In the genomic region with DNA sequence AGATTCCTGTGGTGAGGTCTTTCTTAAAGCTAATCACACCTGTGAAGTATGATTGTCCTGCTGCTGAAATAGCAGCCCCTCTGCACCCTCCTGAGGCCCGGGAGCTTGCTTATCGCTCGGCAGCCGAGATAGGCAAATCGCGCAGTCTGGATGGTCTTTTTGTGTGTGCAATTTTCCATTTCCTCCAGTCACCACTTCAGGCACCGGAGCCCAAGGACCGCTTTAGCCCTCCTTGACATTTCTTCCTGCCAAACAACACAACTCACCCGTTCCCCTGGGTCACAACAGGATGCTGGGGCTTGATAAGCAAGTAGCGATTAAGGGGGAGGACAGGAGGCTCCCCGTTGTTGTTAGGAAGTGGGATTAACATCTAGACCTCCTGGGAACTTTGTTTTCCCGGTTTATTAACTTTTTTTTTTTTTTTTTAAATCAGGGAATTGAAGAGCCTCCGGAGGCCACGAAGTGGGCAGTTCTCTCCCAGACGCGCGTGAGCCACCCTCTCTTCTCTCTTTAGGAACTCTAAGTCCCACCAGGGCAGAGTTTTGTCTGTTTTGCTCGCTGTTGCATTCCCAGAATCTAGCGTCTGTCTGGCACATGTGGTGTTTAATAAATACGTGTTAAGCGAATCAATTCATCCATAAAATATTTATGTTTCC, we compare ENCODE assay signal across 7 mouse cellular contexts. TPM values are rescaled to one million over a fixed set of nuclear protein-coding genes. Genes with fewer than 3 reads are reported as not detected.
DNase-seq lines count a peak whose midpoint lies in the region; ATAC-seq and TF ChIP-seq lines count a peak whose summit lies in the region.

No protein-coding gene starts in this region.

- H3K27me3 ChIP-seq in embryonic facial prominence, embryonic 11.5 days (ENCODE audit: control insufficient read depth, insufficient read depth, low read length) = peaks cover 2% of the 10 kb centered on the region; the same call in 1 of the 2 replicates
- no peaks in the 10 kb centered on the region for H3K27me3 ChIP-seq in stomach, embryonic 16.5 days (ENCODE audit: control insufficient read depth, insufficient read depth, low read length)

- TF ChIP-seq CTCF in lung, adult 2 months (IDR thresholded peaks at IDR 0.05; ENCODE audit: insufficient read depth, low read length) = no peak

- H3K4me2 ChIP-seq in embryonic facial prominence, embryonic 11.5 days (ENCODE audit: low read depth, low read length) = peak overlapping the region; percentile 3
- peak overlapping the region; percentile 51 for H3K4me2 ChIP-seq in stomach, embryonic 16.5 days (ENCODE audit: low read depth, low read length)

- peak; percentile 55 for DNase-seq in embryonic facial prominence, embryonic 11.5 days (ENCODE audit: low spot score)
- DNase-seq in heart, adult 8-10 months (ENCODE audit: low spot score) = peak; percentile 90
- DNase-seq in kidney, adult 18-20 months = peak; percentile 49
- no peak for DNase-seq in lung, adult 2 months
- DNase-seq in urinary bladder, postnatal 14 days (ENCODE audit: low spot score) = no peak
- no peak for DNase-seq in left cerebral cortex, adult 18-20 months (ENCODE audit: low spot score in 2 of 2)

- TF ChIP-seq POLR2A in lung, adult 2 months (IDR thresholded peaks at IDR 0.05; ENCODE audit: borderline replicate concordance, extremely low read depth, low read depth, low read length) = peak; percentile 42; the same call in 1 of the 2 replicates

- H3K4me1 ChIP-seq in embryonic facial prominence, embryonic 11.5 days (ENCODE audit: control insufficient read depth, insufficient read depth, low read length) = no peaks in the 10 kb centered on the region
- peaks cover 17% of the 10 kb centered on the region; the same call in 1 of the 2 replicates for H3K4me1 ChIP-seq in lung, adult 2 months (ENCODE audit: control insufficient read depth, insufficient read depth, low read length)
- H3K4me1 ChIP-seq in stomach, embryonic 16.5 days (ENCODE audit: control insufficient read depth, insufficient read depth, low read length) = no peaks in the 10 kb centered on the region

- H3K27ac ChIP-seq in embryonic facial prominence, embryonic 11.5 days (replicated peaks; ENCODE audit: low read depth, low read length) = no peak overlapping the region
- H3K27ac ChIP-seq in stomach, embryonic 16.5 days (ENCODE audit: low read length) = peak overlapping the region; percentile 54

- no peak for ATAC-seq in embryonic facial prominence, embryonic 11.5 days (replicated peaks; ENCODE audit: insufficient number of reproducible peaks, low FRiP score, low TSS enrichment, low read depth)
- no peak; the same call in 1 of the 2 replicates for ATAC-seq in stomach, embryonic 16.5 days (ENCODE audit: insufficient read depth, low FRiP score)

- H3K9me3 ChIP-seq in embryonic facial prominence, embryonic 11.5 days (replicated peaks; ENCODE audit: control insufficient read depth, low read length) = no peaks in the 10 kb centered on the region
- no peaks in the 10 kb centered on the region for H3K9me3 ChIP-seq in stomach, embryonic 16.5 days (replicated peaks; ENCODE audit: control insufficient read depth, low read length)

- 3% methylated on average over 21 of the region's 21 CpGs for WGBS in embryonic facial prominence, embryonic 11.5 days
- 14% methylated on average over 21 of the region's 21 CpGs for WGBS in lung, adult 2 months
- WGBS in stomach, embryonic 16.5 days = 16% methylated on average over 21 of the region's 21 CpGs

- 0 out of 2 replicates have a peak overlapping the region, but pooled peaks have one; percentile 10 for H3K9ac ChIP-seq in embryonic facial prominence, embryonic 11.5 days (replicated peaks; ENCODE audit: low read length)
- H3K9ac ChIP-seq in stomach, embryonic 16.5 days (ENCODE audit: low read length) = peak overlapping the region; percentile 38

- no peak overlapping the region for H3K4me3 ChIP-seq in embryonic facial prominence, embryonic 11.5 days (ENCODE audit: low read depth, low read length)
- peak overlapping the region; percentile 39 for H3K4me3 ChIP-seq in lung, adult 2 months (replicated peaks; ENCODE audit: extremely low read depth, low read depth, low read length)
- peak overlapping the region; percentile 24 for H3K4me3 ChIP-seq in stomach, embryonic 16.5 days (replicated peaks; ENCODE audit: low read length)

- H3K36me3 ChIP-seq in embryonic facial prominence, embryonic 11.5 days (replicated peaks; ENCODE audit: control insufficient read depth, insufficient read depth, low read depth, low read length) = no peaks in the 10 kb centered on the region
- no peaks in the 10 kb centered on the region for H3K36me3 ChIP-seq in stomach, embryonic 16.5 days (ENCODE audit: control insufficient read depth, insufficient read depth, low read length)

RNA-seq across cellular contexts. Expression of a gene that starts 8.3 kb away (rescaled TPM):
- polyA plus RNA-seq in embryonic facial prominence, embryonic 11.5 days (2014; fragmentation: Nextera tagmentation; extraction: Ambion mirVana) = 8.0 and 9.7 TPM in 2 replicates
- 10 to 100 TPM in 3 of 4 experiments, 1 to 10 TPM in 1; 9.6 to 11.9 (median 10.7) TPM for total RNA-seq in heart, adult 8-10 months (2022)
- polyA plus RNA-seq in lung, adult 2 months (2012; rRNA removed) = 13.3 and 15.0 TPM in 2 replicates
- polyA plus RNA-seq in stomach, embryonic 16.5 days (2015; fragmentation: Nextera tagmentation; extraction: Ambion mirVana) = 13.0 and 13.2 TPM in 2 replicates
- 1 to 10 TPM; 6.0 to 6.3 TPM for total RNA-seq in left cerebral cortex, adult 18-20 months (2021)

RNA-seq across cellular contexts. Expression of a gene that starts 37.7 kb away (rescaled TPM):
- 11.0 and 11.1 TPM in 2 replicates for polyA plus RNA-seq in embryonic facial prominence, embryonic 11.5 days (2014; fragmentation: Nextera tagmentation; extraction: Ambion mirVana)
- total RNA-seq in heart, adult 8-10 months (2022) = 10 to 100 TPM; 20.2 to 26.5 (median 21.6) TPM
- 7.6 and 10.4 TPM in 2 replicates for polyA plus RNA-seq in lung, adult 2 months (2012; rRNA removed)
- polyA plus RNA-seq in stomach, embryonic 16.5 days (2015; fragmentation: Nextera tagmentation; extraction: Ambion mirVana) = 8.8 and 9.7 TPM in 2 replicates
- 10 to 100 TPM; 81.5 to 81.6 TPM for total RNA-seq in left cerebral cortex, adult 18-20 months (2021)

RNA-seq across cellular contexts. Expression of a gene that starts 56.4 kb away (rescaled TPM):
- 0.99 and 1.1 TPM in 2 replicates for polyA plus RNA-seq in embryonic facial prominence, embryonic 11.5 days (2014; fragmentation: Nextera tagmentation; extraction: Ambion mirVana)
- total RNA-seq in heart, adult 8-10 months (2022) = 1 to 10 TPM in 1 of 4 experiments, under 1 TPM in 3; 0.82 to 1.9 (median 0.86) TPM
- 5.8 and 8.0 TPM in 2 replicates for polyA plus RNA-seq in lung, adult 2 months (2012; rRNA removed)
- polyA plus RNA-seq in stomach, embryonic 16.5 days (2015; fragmentation: Nextera tagmentation; extraction: Ambion mirVana) = 10.6 and 11.0 TPM in 2 replicates
- total RNA-seq in left cerebral cortex, adult 18-20 months (2021) = 1 to 10 TPM; 1.4 to 1.8 TPM

Comparison
In these comparisons a context has a peak if more than half of its experiments do, and no peak if none do; other contexts are left out.
1. DNase-seq: peak in embryonic facial prominence, embryonic 11.5 days (single experiment), heart, adult 8-10 months (single experiment) and kidney, adult 18-20 months (single experiment); none in lung, adult 2 months (single experiment), urinary bladder, postnatal 14 days (single experiment) and left cerebral cortex, adult 18-20 months (0 of 2).